Mouse (Mus musculus) hindbrain, embryonic 10.5 days (tissue): ENCODE data around the gene Tmem43. TPM values are rescaled to one million over a fixed set of nuclear protein-coding genes. Genes with fewer than 3 reads are reported as not detected.
"Not testable (repeated sequence)": the region's sequence is repeated elsewhere in the genome, so short reads cannot be mapped to it uniquely, and the experiment has no call there.

Experiments used
- DNase-seq: peaks from one replicate; pipeline ENCODE4 v3.0.0-alpha.2; 2017; ENCODE audit warnings: low spot score
- H3K27ac ChIP-seq: fragments of 300-500 bp; sonication (generic); 2 replicates; pipeline ENCODE4 v1.5.1; 2016; ENCODE audit warnings: mild to moderate bottlenecking, moderate library complexity
- H3K27me3 ChIP-seq: fragments of 300-500 bp; sonication (generic); 2 replicates; pipeline ENCODE4 v1.6.1; 2016; ENCODE audit warnings: mild to moderate bottlenecking; ENCODE audit not compliant: poor library complexity, insufficient read depth, severe bottlenecking
- H3K36me3 ChIP-seq: fragments of 300-500 bp; sonication (generic); 2 replicates; pipeline ENCODE4 v1.6.1; 2016; ENCODE audit warnings: mild to moderate bottlenecking, moderate library complexity
- H3K4me1 ChIP-seq: fragments of 300-500 bp; sonication (generic); replicated peaks from 2 replicates; pipeline ENCODE4 v1.6.1; 2016; ENCODE audit warnings: mild to moderate bottlenecking
- H3K4me3 ChIP-seq: fragments of 300-500 bp; sonication (generic); 2 replicates; pipeline ENCODE4 v1.5.1; 2016; ENCODE audit warnings: mild to moderate bottlenecking, moderate library complexity
- H3K9me3 ChIP-seq: fragments of 300-500 bp; sonication (generic); 2 replicates; pipeline ENCODE4 v1.6.1; 2016; ENCODE audit warnings: mild to moderate bottlenecking, moderate library complexity
- WGBS: fragments of 180-500 bp; shearing (Covaris S2); methylation state at CpG from one replicate; pipeline ENCODE4 v1.1.7; 2016; 5-methylcytosine and 5-hydroxymethylcytosine counted together
- polyA plus RNA-seq: library from polyadenylated mRNA; unstranded; fragments of >200 nt; fragmentation: Nextera tagmentation; extraction: Ambion mirVana; gene quantifications from 2 replicates; pipeline ENCODE4 v1.2.1, GENCODE M21; 2016

The Tmem43 gene
- polyA plus RNA-seq, 1 experiment from 2014 or later, result 61.9 TPM

GRCm38 (mm10) chr6:91471427-91471826 is 2.1 kb upstream of the Tmem43 start:
- not testable (repeated sequence) for H3K9me3 ChIP-seq, H3K27me3 ChIP-seq, H3K27ac ChIP-seq, DNase-seq
- Histone ChIP-seq H3K36me3 (peaks cover 52% of the 10 kb centered on the region), H3K4me3 (peak overlapping the region; percentile 69; the same call in 1 of the 2 replicates), H3K4me1 (peaks cover 29% of the 10 kb centered on the region)
- WGBS, result 93% methylated on average over 3 of the region's 3 CpGs

- Histone ChIP-seq H3K9me3 (no peaks in the 10 kb centered on the region), H3K4me1 (peaks cover 29% of the 10 kb centered on the region), H3K36me3 (peaks cover 52% of the 10 kb centered on the region), H3K4me3 (peak overlapping the region; percentile 69), H3K27ac (peak overlapping the region; percentile 90), H3K27me3 (no peaks in the 10 kb centered on the region)
- 34% methylated on average over 6 of the region's 6 CpGs for WGBS
- DNase-seq, result peak; percentile 16
Measured at GRCm38 (mm10) chr6:91472319-91472718, 1.2 kb upstream of the Tmem43 start.

GRCm38 (mm10) chr6:91473805-91474440 is 420 bp downstream of the Tmem43 start:
- under 1% methylated on average over 27 of the region's 27 CpGs for WGBS
- Histone ChIP-seq H3K4me3 (peak overlapping the region; percentile 69), H3K36me3 (peaks cover 53% of the 10 kb centered on the region), H3K4me1 (peaks cover 29% of the 10 kb centered on the region), H3K9me3 (no peaks in the 10 kb centered on the region), H3K27ac (peak overlapping the region; percentile 90), H3K27me3 (no peaks in the 10 kb centered on the region)
- DNase-seq, result peak; percentile 20

- 62% methylated on average over 9 of the region's 9 CpGs for WGBS
- peak overlapping the region; percentile 90 for H3K27ac ChIP-seq
- no peak for DNase-seq
Measured at GRCm38 (mm10) chr6:91474441-91475190, 1.1 kb downstream of the Tmem43 start.

GRCm38 (mm10) chr6:91476541-91476940 is 3.0 kb downstream of the Tmem43 start:
- no peak for DNase-seq
- no peaks in the 10 kb centered on the region for H3K9me3 ChIP-seq
- no peak overlapping the region for H3K4me3 ChIP-seq
- H3K27me3 ChIP-seq, result no peaks in the 10 kb centered on the region
- H3K36me3 ChIP-seq, result peaks cover 64% of the 10 kb centered on the region
- H3K27ac ChIP-seq, result no peak overlapping the region
- peaks cover 29% of the 10 kb centered on the region for H3K4me1 ChIP-seq
- 97% methylated on average over 2 of the region's 2 CpGs for WGBS

More at GRCm38 (mm10) chr6:91474441-91475190, 1.1 kb downstream of the Tmem43 start:
- Histone ChIP-seq H3K4me3 (peak overlapping the region; percentile 69), H3K27me3 (no peaks in the 10 kb centered on the region), H3K9me3 (no peaks in the 10 kb centered on the region), H3K4me1 (peaks cover 29% of the 10 kb centered on the region), H3K36me3 (peaks cover 53% of the 10 kb centered on the region)

- WGBS, result 98% methylated on average over 2 of the region's 2 CpGs
- Histone ChIP-seq H3K9me3 (no peaks in the 10 kb centered on the region), H3K27ac (no peak overlapping the region), H3K27me3 (no peaks in the 10 kb centered on the region), H3K4me3 (no peak overlapping the region), H3K4me1 (no peaks in the 10 kb centered on the region), H3K36me3 (peaks cover 100% of the 10 kb centered on the region)
- no peak for DNase-seq
Measured at GRCm38 (mm10) chr6:91483371-91483770, 9.9 kb downstream of the Tmem43 start.

- H3K36me3 ChIP-seq, result peaks cover 99% of the 10 kb centered on the region
- no peak for DNase-seq
- H3K27me3 ChIP-seq, result no peaks in the 10 kb centered on the region
- no peaks in the 10 kb centered on the region for H3K9me3 ChIP-seq
- H3K4me3 ChIP-seq, result no peak overlapping the region
- WGBS, result 93% methylated on average over 15 of the region's 15 CpGs
- H3K27ac ChIP-seq, result no peak overlapping the region
- peaks cover 8% of the 10 kb centered on the region for H3K4me1 ChIP-seq
Measured at GRCm38 (mm10) chr6:91486736-91487453, 13.4 kb downstream of the Tmem43 start.

- DNase-seq, result no peak
Measured at GRCm38 (mm10) chr6:91488496-91489212, 15.2 kb downstream of the Tmem43 start.

GRCm38 (mm10) chr6:91489872-91490271 is 16.4 kb downstream of the Tmem43 start:
- H3K4me3 ChIP-seq, result no peak overlapping the region
- no peaks in the 10 kb centered on the region for H3K27me3 ChIP-seq
- peaks cover 20% of the 10 kb centered on the region for H3K4me1 ChIP-seq
- no peaks in the 10 kb centered on the region for H3K9me3 ChIP-seq
- peaks cover 95% of the 10 kb centered on the region for H3K36me3 ChIP-seq
- DNase-seq, result no peak
- no peak overlapping the region for H3K27ac ChIP-seq
- 87% methylated on average over 10 of the region's 10 CpGs for WGBS

More at GRCm38 (mm10) chr6:91488496-91489212, 15.2 kb downstream of the Tmem43 start:
- no peaks in the 10 kb centered on the region for H3K9me3 ChIP-seq
- no peak overlapping the region for H3K27ac ChIP-seq
- no peak overlapping the region for H3K4me3 ChIP-seq
- H3K4me1 ChIP-seq, result peaks cover 20% of the 10 kb centered on the region
- peaks cover 97% of the 10 kb centered on the region for H3K36me3 ChIP-seq
- WGBS, result 89% methylated on average over 9 of the region's 9 CpGs
- H3K27me3 ChIP-seq, result no peaks in the 10 kb centered on the region

GRCm38 (mm10) chr6:91491004-91491403 is 17.5 kb downstream of the Tmem43 start:
- Histone ChIP-seq H3K9me3 (no peaks in the 10 kb centered on the region), H3K27ac (peak overlapping the region; percentile 29; the same call in 1 of the 2 replicates), H3K4me3 (no peak overlapping the region), H3K27me3 (no peaks in the 10 kb centered on the region), H3K4me1 (peaks cover 20% of the 10 kb centered on the region), H3K36me3 (peaks cover 95% of the 10 kb centered on the region)
- 70% methylated on average over 6 of the region's 6 CpGs for WGBS
- no peak for DNase-seq

GRCm38 (mm10) chr6:91493053-91493452 is 19.6 kb downstream of the Tmem43 start:
- Histone ChIP-seq H3K27me3 (no peaks in the 10 kb centered on the region), H3K27ac (peak overlapping the region; percentile 72; the same call in 1 of the 2 replicates), H3K36me3 (peaks cover 95% of the 10 kb centered on the region), H3K4me1 (peaks cover 20% of the 10 kb centered on the region), H3K4me3 (no peak overlapping the region), H3K9me3 (no peaks in the 10 kb centered on the region)
- 90% methylated on average over 10 of the region's 10 CpGs for WGBS
- DNase-seq, result no peak

- H3K4me3 ChIP-seq, result no peak overlapping the region
- DNase-seq, result no peak
- peaks cover 96% of the 10 kb centered on the region for H3K36me3 ChIP-seq
- H3K4me1 ChIP-seq, result peaks cover 20% of the 10 kb centered on the region
- 90% methylated on average over 8 of the region's 8 CpGs for WGBS
- no peaks in the 10 kb centered on the region for H3K9me3 ChIP-seq
- H3K27me3 ChIP-seq, result no peaks in the 10 kb centered on the region
- H3K27ac ChIP-seq, result no peak overlapping the region
Measured at GRCm38 (mm10) chr6:91494526-91494925, 21.0 kb downstream of the Tmem43 start.
